ENCODE assay signal across 25 mouse cellular contexts in the genomic region with DNA sequence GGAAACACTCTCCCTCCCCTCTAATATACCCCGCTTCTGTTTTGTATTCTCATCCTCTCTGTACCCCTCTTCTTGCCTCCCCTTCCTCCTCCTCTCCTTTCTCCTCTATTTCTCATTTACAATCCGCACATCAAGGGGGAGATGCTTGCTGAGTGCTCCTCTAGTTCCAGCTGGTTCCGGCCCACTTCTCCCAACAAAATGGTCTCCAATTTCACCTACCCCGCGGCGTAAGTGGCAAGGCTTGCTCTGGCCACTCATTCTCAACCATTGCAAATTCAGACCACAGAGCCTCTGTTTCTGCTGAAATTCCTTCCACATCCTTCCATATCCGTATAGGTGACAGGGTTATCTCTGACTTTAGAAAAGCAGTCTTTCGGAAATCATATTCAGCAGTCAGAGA. TPM values are rescaled to one million over a fixed set of nuclear protein-coding genes. Genes with fewer than 3 reads are reported as not detected.
DNase-seq lines count a peak whose midpoint lies in the region; ATAC-seq lines count a peak whose summit lies in the region.
"Had no signal": no experiment of that assay in that cellular context is flagged by ENCODE, and none has a peak within 500 bp of the region (broad histone marks: within the 10 kb centered on the region; RNA-seq: fewer than 3 reads in every experiment).

No protein-coding gene starts in this region.

- no peaks in the 10 kb centered on the region for H3K27me3 ChIP-seq in embryonic facial prominence, embryonic 12.5 days
- no peaks in the 10 kb centered on the region for H3K27me3 ChIP-seq in embryonic facial prominence, embryonic 10.5 days (replicated peaks; ENCODE audit: low read depth, poor library complexity, severe bottlenecking)
- no peaks in the 10 kb centered on the region for H3K27me3 ChIP-seq in kidney, embryonic 16.5 days (ENCODE audit: insufficient read depth, low read length)
- H3K27me3 ChIP-seq: CH12.LX; forebrain, embryonic 12.5 days; hindbrain, embryonic 12.5 days; liver, embryonic 15.5 days; stomach, embryonic 15.5 days had no signal

- no peak for DNase-seq in embryonic facial prominence, embryonic 10.5 days (ENCODE audit: low spot score)
- DNase-seq in kidney, postnatal 4 days: no peak
- DNase-seq in ZHBTc4 (ENCODE audit: low read depth, low spot score): peak; percentile 45
- DNase-seq in c-Kit-positive CD71-positive TER-119-positive erythroid progenitor cells, embryonic 14.5 days (ENCODE audit: low spot score): no peak
- DNase-seq in adrenal gland, adult (ENCODE audit: inconsistent age in 2 of 2, low spot score in 1 of 2): no peak
- DNase-seq: adrenal gland, postnatal 10 days; cerebellum, adult 11-12 months; cerebellum, adult 9-11 months; forebrain, postnatal 0 days; heart, postnatal 14 days; kidney, adult 9 months; layer of hippocampus, adult 9-11 months; lung, embryonic 14.5 days; lung, postnatal 14 days; midbrain, embryonic 14.5 days; right cerebral cortex, postnatal 25 days had no signal

- peak overlapping the region; percentile 47; the same call in 1 of the 2 replicates for H3K27ac ChIP-seq in embryonic facial prominence, embryonic 12.5 days
- no peak overlapping the region for H3K27ac ChIP-seq in embryonic facial prominence, embryonic 10.5 days (replicated peaks)
- H3K27ac ChIP-seq in kidney, embryonic 16.5 days (ENCODE audit: low read length): no peak overlapping the region
- H3K27ac ChIP-seq: forebrain, embryonic 12.5 days; hindbrain, embryonic 12.5 days; hindbrain, postnatal 0 days; liver, embryonic 15.5 days; stomach, embryonic 15.5 days had no signal

- peaks cover 21% of the 10 kb centered on the region; the same call in 1 of the 2 replicates for H3K4me1 ChIP-seq in embryonic facial prominence, embryonic 12.5 days
- H3K4me1 ChIP-seq in embryonic facial prominence, embryonic 10.5 days: peaks cover 4% of the 10 kb centered on the region; the same call in 1 of the 2 replicates
- H3K4me1 ChIP-seq in kidney, embryonic 16.5 days (ENCODE audit: insufficient read depth, low read length): peaks cover 11% of the 10 kb centered on the region
- H3K4me1 ChIP-seq: forebrain, embryonic 12.5 days; hindbrain, embryonic 12.5 days; liver, embryonic 15.5 days; stomach, embryonic 15.5 days had no signal

- H3K4me2 ChIP-seq in embryonic facial prominence, embryonic 12.5 days (replicated peaks): no peak overlapping the region
- no peak overlapping the region for H3K4me2 ChIP-seq in kidney, embryonic 16.5 days (replicated peaks; ENCODE audit: low read depth, low read length)
- H3K4me2 ChIP-seq: forebrain, embryonic 12.5 days; hindbrain, embryonic 12.5 days; liver, embryonic 15.5 days; lung, embryonic 14.5 days; stomach, embryonic 15.5 days had no signal

- H3K36me3 ChIP-seq in embryonic facial prominence, embryonic 12.5 days: no peaks in the 10 kb centered on the region
- H3K36me3 ChIP-seq in embryonic facial prominence, embryonic 10.5 days (replicated peaks): no peaks in the 10 kb centered on the region
- H3K36me3 ChIP-seq in kidney, embryonic 16.5 days (ENCODE audit: insufficient read depth, low read length): no peaks in the 10 kb centered on the region
- H3K36me3 ChIP-seq: forebrain, embryonic 12.5 days; hindbrain, embryonic 12.5 days; liver, embryonic 15.5 days; stomach, embryonic 15.5 days had no signal

- no peak overlapping the region for H3K4me3 ChIP-seq in embryonic facial prominence, embryonic 12.5 days
- H3K4me3 ChIP-seq in embryonic facial prominence, embryonic 10.5 days: no peak overlapping the region
- no peak overlapping the region for H3K4me3 ChIP-seq in kidney, embryonic 16.5 days (ENCODE audit: low read length)
- H3K4me3 ChIP-seq: forebrain, embryonic 12.5 days; hindbrain, embryonic 12.5 days; liver, embryonic 15.5 days; stomach, embryonic 15.5 days had no signal

- 65% methylated on average over 8 of the region's 8 CpGs for WGBS in embryonic facial prominence, embryonic 12.5 days
- 83% methylated on average over 8 of the region's 8 CpGs for WGBS in embryonic facial prominence, embryonic 10.5 days
- 52% methylated on average over 8 of the region's 8 CpGs for whole genome bisulfite sequencing in kidney, embryonic 16.5 days

- no peak overlapping the region for H3K9ac ChIP-seq in embryonic facial prominence, embryonic 12.5 days
- no peak overlapping the region for H3K9ac ChIP-seq in kidney, embryonic 16.5 days (replicated peaks; ENCODE audit: low read length)
- H3K9ac ChIP-seq: forebrain, embryonic 12.5 days; forebrain, postnatal 0 days; hindbrain, embryonic 12.5 days; liver, embryonic 15.5 days; lung, embryonic 14.5 days; stomach, embryonic 15.5 days had no signal

- no peak for ATAC-seq in embryonic facial prominence, embryonic 12.5 days (ENCODE audit: insufficient number of reproducible peaks, insufficient read depth, low FRiP score, low TSS enrichment)
- ATAC-seq in kidney, embryonic 16.5 days (ENCODE audit: low FRiP score, low TSS enrichment): 0 out of 2 replicates have a peak, but pooled peaks have one; percentile 40
- ATAC-seq: forebrain, postnatal 0 days; hindbrain, postnatal 0 days; intestine, postnatal 0 days had no signal

- no peaks in the 10 kb centered on the region for H3K9me3 ChIP-seq in embryonic facial prominence, embryonic 12.5 days
- H3K9me3 ChIP-seq in embryonic facial prominence, embryonic 10.5 days: no peaks in the 10 kb centered on the region
- H3K9me3 ChIP-seq in kidney, embryonic 16.5 days (ENCODE audit: low read length): no peaks in the 10 kb centered on the region
- H3K9me3 ChIP-seq: forebrain, embryonic 12.5 days; hindbrain, embryonic 12.5 days; liver, embryonic 15.5 days; stomach, embryonic 15.5 days had no signal

RNA-seq across cellular contexts. Expression of a gene that starts 20.8 kb away (rescaled TPM):
- 85.6 and 89.7 TPM in 2 replicates for polyA plus RNA-seq in embryonic facial prominence, embryonic 12.5 days (2016; fragmentation: Nextera tagmentation; extraction: Ambion mirVana)
- 73.2 and 75.8 TPM in 2 replicates for polyA plus RNA-seq in embryonic facial prominence, embryonic 10.5 days (2016; fragmentation: Nextera tagmentation; extraction: Ambion mirVana)
- 60.6 and 69.6 TPM in 2 replicates for polyA plus RNA-seq in kidney, embryonic 16.5 days (2015; fragmentation: Nextera tagmentation; extraction: Ambion mirVana)
